Mouse (Mus musculus) heart, embryonic 11.5 days (tissue): ENCODE results near the gene D330045A20Rik. TPM values are rescaled to one million over a fixed set of nuclear protein-coding genes. Genes with fewer than 3 reads are reported as not detected.
"Not testable (repeated sequence)": the region's sequence is repeated elsewhere in the genome, so short reads cannot be mapped to it uniquely, and the experiment has no call there.

ENCODE experiments used
- ATAC-seq: fragments of 200-750 bp; cut with Nextera tagmentation; replicated peaks from 2 replicates; pipeline ENCODE4 v1.8.0; 2017; ENCODE audit warnings: moderate library complexity; ENCODE audit not compliant: insufficient number of reproducible peaks, low FRiP score, low TSS enrichment
- H3K27ac ChIP-seq: fragments of 300-500 bp; sonication (generic); 2 replicates; pipeline ENCODE4 v1.5.1; 2014; ENCODE audit warnings: mild to moderate bottlenecking, low read depth, low read length
- H3K27me3 ChIP-seq: fragments of 300-500 bp; sonication (generic); 2 replicates; pipeline ENCODE4 v1.6.1; 2014; ENCODE audit warnings: mild to moderate bottlenecking, low read length, mixed read lengths; ENCODE audit not compliant: control insufficient read depth, insufficient read depth
- H3K36me3 ChIP-seq: fragments of 300-500 bp; sonication (generic); 2 replicates; pipeline ENCODE4 v1.6.1; 2014; ENCODE audit warnings: mild to moderate bottlenecking, low read length, moderate library complexity, mixed read lengths; ENCODE audit not compliant: control insufficient read depth, insufficient read depth
- H3K4me1 ChIP-seq: fragments of 300-500 bp; sonication (generic); 2 replicates; pipeline ENCODE4 v1.6.1; 2014; ENCODE audit warnings: low read length; ENCODE audit not compliant: control insufficient read depth, insufficient read depth
- H3K4me2 ChIP-seq: fragments of 300-500 bp; sonication (generic); 2 replicates; pipeline ENCODE4 v1.6.1; 2014; ENCODE audit warnings: mild to moderate bottlenecking, moderate library complexity
- H3K4me3 ChIP-seq: fragments of 300-500 bp; sonication (generic); 2 replicates; pipeline ENCODE4 v1.5.1; 2014; ENCODE audit warnings: low read depth, low read length
- H3K9ac ChIP-seq: fragments of 300-500 bp; sonication (generic); 2 replicates; pipeline ENCODE4 v1.6.1; 2014; ENCODE audit warnings: mild to moderate bottlenecking, low read depth, low read length, moderate library complexity
- H3K9me3 ChIP-seq: fragments of 300-500 bp; sonication (generic); replicated peaks from 2 replicates; pipeline ENCODE4 v1.6.1; 2016; ENCODE audit warnings: low read length; ENCODE audit not compliant: control insufficient read depth
- WGBS: fragments of 180-500 bp; shearing (Covaris S2); extraction: QIAGEN DNeasy Blood & Tissue Kit; methylation state at CpG from one replicate; pipeline ENCODE4 v1.1.7; 2014; ENCODE audit not compliant: insufficient replicate concordance; 5-methylcytosine and 5-hydroxymethylcytosine counted together
- polyA plus RNA-seq: library from polyadenylated mRNA; unstranded; fragments of >200 nt; fragmentation: Nextera tagmentation; extraction: Ambion mirVana; gene quantifications from 2 replicates; pipeline ENCODE4 v1.2.1, GENCODE M21; 2014

Gene D330045A20Rik
- 1.2 and 1.5 TPM in 2 replicates for polyA plus RNA-seq

- H3K4me3 ChIP-seq = peak within 1 kb of the TSS; percentile 42
- H3K27me3 ChIP-seq = no peaks in the 10 kb centered on the region; the same call in 1 of the 2 replicates
- no peaks in the 10 kb centered on the region for H3K9me3 ChIP-seq
- no peaks in the 10 kb centered on the region for H3K4me1 ChIP-seq
- 21% methylated on average over 28 of the region's 28 CpGs for WGBS
- no peak for ATAC-seq
- no peak within 1 kb of the TSS for H3K27ac ChIP-seq
- H3K9ac ChIP-seq = no peak within 1 kb of the TSS
- peak within 1 kb of the TSS; percentile 64 for H3K4me2 ChIP-seq
- no peaks in the 10 kb centered on the region for H3K36me3 ChIP-seq
Measured at GRCm38 (mm10) chrX:139480022-139480894, at the start of gene D330045A20Rik. D330045A20Rik (plus strand) TSS chrX:139480367.

DNA sequence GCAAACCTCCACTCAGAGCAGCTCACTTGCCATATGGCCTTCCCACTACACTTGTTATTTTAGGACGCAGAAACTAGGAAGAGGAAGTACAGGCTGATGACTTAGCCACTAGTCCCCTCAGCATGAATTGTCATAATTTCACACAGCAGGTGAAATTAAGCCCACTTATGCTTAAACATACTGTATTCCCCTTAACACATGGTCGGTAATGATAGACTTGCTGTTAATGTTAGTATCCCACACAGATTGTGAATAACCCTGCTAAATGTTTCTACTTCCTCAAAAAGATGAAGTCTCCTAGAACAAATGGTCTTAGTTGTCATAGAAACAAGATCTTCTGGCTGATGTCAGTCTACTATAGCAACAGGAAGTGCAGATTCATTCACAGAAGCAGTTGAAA, 47.6 kb upstream of the D330045A20Rik start:
- Histone ChIP-seq H3K36me3 (no peaks in the 10 kb centered on the region), H3K27ac (no peak overlapping the region), H3K4me2 (no peak overlapping the region), H3K4me1 (no peaks in the 10 kb centered on the region), H3K27me3 (no peaks in the 10 kb centered on the region), H3K4me3 (no peak overlapping the region), H3K9me3 (no peaks in the 10 kb centered on the region), H3K9ac (no peak overlapping the region)
- 67% methylated on average over 2 of the region's 2 CpGs for WGBS
- ATAC-seq = no peak

DNA sequence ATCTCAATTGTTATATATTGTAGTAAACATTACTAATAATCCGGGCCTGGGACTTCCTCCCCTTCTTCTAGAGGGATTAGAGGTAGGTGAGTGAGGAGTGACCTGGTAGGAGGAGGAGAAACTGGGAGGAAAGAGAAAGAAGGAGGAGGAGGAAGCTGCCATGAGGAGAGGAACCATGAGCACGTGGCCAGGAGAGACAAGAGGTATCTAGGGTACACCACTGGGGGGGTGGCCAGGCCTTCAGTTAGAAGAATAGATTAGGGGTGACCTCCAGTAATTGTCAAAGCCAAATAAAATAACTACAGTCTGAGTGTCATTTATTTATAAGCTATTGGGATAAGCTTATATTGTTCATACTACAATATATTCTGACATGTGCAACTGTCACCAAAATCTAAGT, 45.0 kb upstream of the D330045A20Rik start:
- WGBS = 63% methylated on average over 2 of the region's 2 CpGs
- H3K4me3 ChIP-seq = no peak overlapping the region
- H3K9me3 ChIP-seq = no peaks in the 10 kb centered on the region
- no peak overlapping the region for H3K9ac ChIP-seq
- no peaks in the 10 kb centered on the region for H3K4me1 ChIP-seq
- H3K4me2 ChIP-seq = no peak overlapping the region
- H3K27ac ChIP-seq = no peak overlapping the region
- no peaks in the 10 kb centered on the region for H3K27me3 ChIP-seq
- no peak for ATAC-seq
- no peaks in the 10 kb centered on the region for H3K36me3 ChIP-seq

DNA sequence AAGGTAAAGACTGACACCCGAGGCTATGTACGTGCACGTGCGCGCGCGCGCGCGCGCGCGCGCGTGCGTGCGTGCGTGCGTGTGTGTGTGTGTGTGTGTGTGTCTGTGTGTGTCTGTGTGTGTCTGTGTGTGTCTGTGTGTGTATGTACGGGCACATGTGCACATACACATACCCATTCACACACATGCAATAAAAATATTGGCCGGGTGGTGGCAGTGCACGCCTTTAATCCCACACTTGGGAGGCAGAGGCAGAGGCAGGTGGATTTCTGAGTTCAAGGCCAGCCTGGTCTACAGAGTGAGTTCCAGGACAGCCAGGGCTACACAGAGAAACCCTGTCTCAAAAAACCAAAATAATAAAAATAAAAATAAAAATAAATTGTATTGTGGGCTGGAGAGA, 39.1 kb upstream of the D330045A20Rik start:
- not testable (repeated sequence) for H3K9ac ChIP-seq, ATAC-seq, H3K27me3 ChIP-seq, H3K4me1 ChIP-seq, H3K27ac ChIP-seq, H3K4me3 ChIP-seq, H3K36me3 ChIP-seq, H3K4me2 ChIP-seq, H3K9me3 ChIP-seq
- WGBS = 85% methylated on average over 22 of the region's 22 CpGs

DNA sequence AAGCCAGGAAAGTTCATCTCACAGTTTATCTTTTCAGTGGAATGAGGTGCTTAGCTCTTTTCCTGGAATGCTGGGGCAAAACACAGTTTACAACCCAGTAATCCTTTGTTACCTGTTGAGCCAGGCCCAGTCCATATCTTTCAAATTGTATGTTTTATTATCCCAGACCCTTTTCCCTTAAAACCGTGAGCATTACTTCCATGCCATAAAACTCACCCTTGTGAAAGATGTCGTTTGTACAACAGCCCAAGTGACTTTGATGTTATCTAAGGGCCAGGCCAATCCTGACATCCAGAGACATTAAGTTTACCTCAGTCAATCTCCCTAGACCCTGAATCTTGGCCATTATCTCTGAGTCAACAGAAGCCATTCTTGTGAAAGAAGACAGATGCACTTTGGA, 23.4 kb upstream of the D330045A20Rik start:
- Histone ChIP-seq H3K9me3 (no peaks in the 10 kb centered on the region), H3K27ac (no peak overlapping the region), H3K27me3 (no peaks in the 10 kb centered on the region), H3K4me2 (no peak overlapping the region), H3K9ac (no peak overlapping the region), H3K4me1 (no peaks in the 10 kb centered on the region), H3K4me3 (no peak overlapping the region), H3K36me3 (no peaks in the 10 kb centered on the region)
- ATAC-seq = no peak
- 18% methylated on average over 2 of the region's 2 CpGs for WGBS

DNA sequence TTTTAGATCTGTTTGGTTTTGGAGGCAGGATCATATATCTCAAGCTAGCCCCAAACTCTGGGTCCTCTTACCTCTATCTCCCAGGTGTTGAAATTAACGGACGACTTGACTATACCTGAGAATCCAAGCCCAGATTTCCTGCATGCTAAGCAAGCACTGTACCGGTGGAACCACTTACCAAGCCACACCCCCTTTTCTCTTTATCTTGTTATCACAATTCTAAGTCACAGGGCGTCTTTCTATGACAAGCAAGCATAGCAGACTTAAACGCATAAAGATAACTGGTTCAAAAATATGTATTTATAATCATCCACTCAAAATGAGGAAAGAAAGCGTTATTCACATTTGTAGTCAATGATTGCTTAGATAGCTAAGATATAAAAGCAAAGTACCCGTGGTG, 1.9 kb downstream of the D330045A20Rik start:
- Histone ChIP-seq H3K4me1 (no peaks in the 10 kb centered on the region), H3K27me3 (no peaks in the 10 kb centered on the region; the same call in 1 of the 2 replicates), H3K4me2 (no peak overlapping the region), H3K27ac (no peak overlapping the region), H3K4me3 (no peak overlapping the region), H3K9me3 (no peaks in the 10 kb centered on the region), H3K36me3 (no peaks in the 10 kb centered on the region), H3K9ac (no peak overlapping the region)
- WGBS = 51% methylated on average over 7 of the region's 7 CpGs
- no peak for ATAC-seq

GRCm38 (mm10) chrX:139484974-139485373, 4.8 kb downstream of the D330045A20Rik start:
- ATAC-seq = no peak
- Histone ChIP-seq H3K4me3 (no peak overlapping the region), H3K9ac (no peak overlapping the region), H3K9me3 (no peaks in the 10 kb centered on the region), H3K27ac (no peak overlapping the region), H3K27me3 (no peaks in the 10 kb centered on the region), H3K36me3 (no peaks in the 10 kb centered on the region), H3K4me2 (no peak overlapping the region), H3K4me1 (no peaks in the 10 kb centered on the region)
- WGBS = 84% methylated on average over 1 of the region's 1 CpGs

DNA sequence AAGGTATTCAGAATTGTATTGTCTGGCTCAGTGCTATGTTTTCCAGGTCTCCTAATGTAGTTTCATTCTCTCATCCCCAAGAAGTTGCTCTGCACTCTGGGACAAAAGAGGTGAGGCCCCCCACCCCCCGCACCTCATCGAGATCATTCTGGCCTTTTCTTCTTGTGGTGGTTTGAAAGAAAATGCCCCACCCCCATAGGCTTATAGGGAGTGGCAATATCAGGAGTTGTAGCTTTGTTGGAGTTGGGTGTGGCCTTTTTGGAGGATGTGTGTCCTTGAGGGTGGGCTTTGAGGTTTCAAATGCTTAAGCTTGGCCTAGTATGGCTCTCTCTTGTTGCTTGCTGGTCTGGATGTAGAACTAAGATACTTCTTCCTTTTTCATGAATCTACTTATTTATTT, 36.0 kb downstream of the D330045A20Rik start:
- WGBS = 76% methylated on average over 2 of the region's 2 CpGs
- H3K36me3 ChIP-seq = no peaks in the 10 kb centered on the region

DNA sequence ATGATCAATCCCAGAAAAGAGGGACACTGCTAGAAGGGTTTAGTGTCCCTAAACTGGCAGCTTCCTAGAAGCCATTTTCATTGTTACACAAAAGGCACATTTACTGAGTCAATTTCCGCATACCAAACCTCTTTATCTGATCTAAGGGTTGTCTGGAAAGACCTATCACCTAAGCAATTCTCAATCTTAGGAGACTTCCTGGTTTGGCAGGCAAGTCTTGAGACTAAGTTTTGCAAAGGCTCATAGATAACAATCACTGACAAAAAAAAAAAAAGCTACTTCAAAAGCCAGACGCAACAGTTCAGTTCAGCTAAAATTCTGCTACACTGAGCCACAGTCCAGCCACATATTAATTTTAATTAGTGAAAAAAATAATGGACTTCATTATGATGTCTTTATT, 39.1 kb downstream of the D330045A20Rik start:
- H3K9me3 ChIP-seq = no peaks in the 10 kb centered on the region
- H3K4me2 ChIP-seq = no peak overlapping the region
- no peak overlapping the region for H3K9ac ChIP-seq
- no peak overlapping the region for H3K4me3 ChIP-seq
- ATAC-seq = no peak
- no peaks in the 10 kb centered on the region for H3K4me1 ChIP-seq
- WGBS = 70% methylated on average over 2 of the region's 2 CpGs
- no peaks in the 10 kb centered on the region for H3K27me3 ChIP-seq
- no peaks in the 10 kb centered on the region for H3K36me3 ChIP-seq
- no peak overlapping the region for H3K27ac ChIP-seq

More for the DNA sequence above, 36.0 kb downstream of the D330045A20Rik start:
- no peak overlapping the region for H3K27ac ChIP-seq
- no peak overlapping the region for H3K4me2 ChIP-seq
- H3K9ac ChIP-seq = no peak overlapping the region
- H3K4me3 ChIP-seq = no peak overlapping the region
- no peaks in the 10 kb centered on the region for H3K27me3 ChIP-seq
- H3K4me1 ChIP-seq = no peaks in the 10 kb centered on the region
- no peaks in the 10 kb centered on the region for H3K9me3 ChIP-seq
- ATAC-seq = no peak
